Mouse (Mus musculus) CH12.LX (cell line): ENCODE results near the gene Gatad2a. TPM values are rescaled to one million over a fixed set of nuclear protein-coding genes. Genes with fewer than 3 reads are reported as not detected.
A peak's percentile ranks its signal among the peaks of the same experiment; 100 is the strongest.

Experiments
- DNase-seq: peaks from one replicate; pipeline ENCODE4 v3.0.0-alpha.2; 2013; ENCODE audit errors: extremely low read depth
- H3K27ac ChIP-seq: 2 replicates; pipeline ENCODE4 v1.5.1; 2012; ENCODE audit warnings: low read depth, mild to moderate bottlenecking, control low read depth, moderate library complexity; ENCODE audit not compliant: insufficient read depth
- H3K27me3 ChIP-seq: replicated peaks from 2 replicates; pipeline ENCODE3; 2012; ENCODE audit warnings: inconsistent platforms
- H3K36me3 ChIP-seq, 2 experiments: replicated peaks in 1 of 2; 2 replicates each; pipeline versions ENCODE3 to v1.6.1; 2012; ENCODE audit warnings: inconsistent platforms in 1 of 2, low read length in 1 of 2, mild to moderate bottlenecking in 1 of 2, mixed read lengths in 1 of 2, moderate library complexity in 1 of 2; ENCODE audit not compliant: control insufficient read depth in 1 of 2, insufficient read depth in 1 of 2
- H3K4me1 ChIP-seq, 2 experiments: 2 replicates each; pipeline ENCODE4 v1.6.1; 2012; ENCODE audit warnings: inconsistent platforms in 1 of 2, moderate library complexity in 1 of 2; ENCODE audit not compliant: insufficient read depth in 2 of 2, control insufficient read depth in 1 of 2
- H3K4me2 ChIP-seq: 2 replicates; pipeline ENCODE4 v1.6.1; 2012; ENCODE audit warnings: low read depth, mild to moderate bottlenecking, control low read depth; ENCODE audit not compliant: poor library complexity, insufficient read depth, severe bottlenecking
- H3K4me3 ChIP-seq, 3 experiments: fragments of 150-350 bp in 1 of 3; sonication (generic) in 1 of 3; replicated peaks in 1 of 3; 2 replicates each; pipeline versions ENCODE3 to v1.5.1; 2011 to 2012; ENCODE audit warnings: low read depth in 2 of 3, low read length in 2 of 3, mild to moderate bottlenecking in 2 of 3, moderate library complexity in 2 of 3, control low read depth in 1 of 3, improper control_type of control experiment in 1 of 3, inconsistent platforms in 1 of 3, mixed read lengths in 1 of 3; ENCODE audit not compliant: poor library complexity in 1 of 3
- H3K79me2 ChIP-seq: replicated peaks from 2 replicates; pipeline ENCODE4 v1.6.1; 2012; ENCODE audit warnings: mild to moderate bottlenecking, moderate library complexity; ENCODE audit not compliant: control insufficient read depth, poor library complexity, insufficient read depth, severe bottlenecking; ENCODE audit errors: extremely low read depth
- H3K9ac ChIP-seq: 2 replicates; pipeline ENCODE4 v1.6.1; 2012; ENCODE audit warnings: low read depth, mild to moderate bottlenecking, control low read depth, moderate library complexity; ENCODE audit not compliant: insufficient read depth
- H3K9me3 ChIP-seq: replicated peaks from 2 replicates; pipeline ENCODE3; 2012; ENCODE audit warnings: low read length, inconsistent platforms, mixed read lengths
- CHD2 ChIP-seq: IDR thresholded peaks from 2 replicates; pipeline ENCODE4 v1.6.1; 2011; ENCODE audit warnings: low read length, improper control_type of control experiment
- EP300 ChIP-seq: IDR thresholded peaks from 2 replicates; pipeline ENCODE4 v1.6.1; 2011; ENCODE audit warnings: low read length, improper control_type of control experiment
- HCFC1 ChIP-seq: IDR thresholded peaks from 2 replicates; pipeline ENCODE4 v1.6.1; 2012; ENCODE audit warnings: low read depth, mild to moderate bottlenecking, inconsistent platforms, low read length, improper control_type of control experiment
- MEF2A ChIP-seq: IDR thresholded peaks from 2 replicates; pipeline ENCODE4 v1.6.1; 2014; ENCODE audit warnings: low read depth, mild to moderate bottlenecking, inconsistent platforms, low read length, improper control_type of control experiment, borderline replicate concordance
- NELFE ChIP-seq: IDR thresholded peaks from 2 replicates; pipeline ENCODE4 v1.6.1; 2011; ENCODE audit warnings: low read depth, low read length, improper control_type of control experiment
- NRF1 ChIP-seq: IDR thresholded peaks from 2 replicates; pipeline ENCODE4 v1.6.1; 2014; ENCODE audit warnings: low read depth, mild to moderate bottlenecking, inconsistent platforms, low read length, improper control_type of control experiment, moderate library complexity
- POLR2AphosphoS2 ChIP-seq: IDR thresholded peaks from 2 replicates; pipeline ENCODE4 v1.6.1; 2011; ENCODE audit warnings: low read depth, low read length, improper control_type of control experiment
- RAD21 ChIP-seq: IDR thresholded peaks from 2 replicates; pipeline ENCODE4 v1.6.1; 2011; ENCODE audit warnings: low read depth, mild to moderate bottlenecking, low read length, improper control_type of control experiment, moderate library complexity
- TBP ChIP-seq: conservative IDR thresholded peaks from 2 replicates; pipeline ENCODE4 v1.6.1; 2011; ENCODE audit warnings: low read depth, low read length, improper control_type of control experiment
- UBTF ChIP-seq: IDR thresholded peaks from 2 replicates; pipeline ENCODE4 v1.6.1; 2012; ENCODE audit warnings: low read depth, mild to moderate bottlenecking, inconsistent platforms, low read length, improper control_type of control experiment, moderate library complexity
- ZNF384 ChIP-seq: IDR thresholded peaks from 2 replicates; pipeline ENCODE4 v1.6.1; 2012; ENCODE audit warnings: low read depth, low read length, improper control_type of control experiment, inconsistent platforms
- dilution Hi-C: fragments of 300-500 bp; cut with MboI; formaldehyde crosslinking; loops from 2 replicates; pipeline ENCODE4 v1.14.3; 2020; ENCODE audit warnings: low sequenced_read_pairs; ENCODE audit not compliant: extremely low pct_unique_long_range_greater_than_20kb, extremely low pct_ligation_motif_present
- in situ Hi-C: fragments of 300-500 bp; cut with MboI; formaldehyde crosslinking; loops from 3 replicates; pipeline ENCODE4 v1.14.3; 2019; ENCODE audit warnings: low sequenced_read_pairs, low pct_ligation_motif_present, low pct_unique_long_range_greater_than_20kb, mixed read lengths
- polyA plus RNA-seq: library from polyadenylated mRNA; unstranded; fragments of >175 nt; gene quantifications from 2 replicates; pipeline ENCODE4 v1.2.1, GENCODE M21; 2012; ENCODE audit warnings: low read depth; ENCODE audit not compliant: insufficient read length
- total RNA-seq, 2 experiments: library from RNA; depleted of rRNA; stranded (reverse); fragments of 300-350 nt in 1 of 2; fragments of >200 nt in 1 of 2; gene quantifications; 2 replicates each; pipeline ENCODE4 v1.2.3; 2012 to 2014

The Gatad2a gene
- total and polyA plus RNA-seq, 3 experiments, result 35.7 to 95.1 (median 70.8) TPM

DNA sequence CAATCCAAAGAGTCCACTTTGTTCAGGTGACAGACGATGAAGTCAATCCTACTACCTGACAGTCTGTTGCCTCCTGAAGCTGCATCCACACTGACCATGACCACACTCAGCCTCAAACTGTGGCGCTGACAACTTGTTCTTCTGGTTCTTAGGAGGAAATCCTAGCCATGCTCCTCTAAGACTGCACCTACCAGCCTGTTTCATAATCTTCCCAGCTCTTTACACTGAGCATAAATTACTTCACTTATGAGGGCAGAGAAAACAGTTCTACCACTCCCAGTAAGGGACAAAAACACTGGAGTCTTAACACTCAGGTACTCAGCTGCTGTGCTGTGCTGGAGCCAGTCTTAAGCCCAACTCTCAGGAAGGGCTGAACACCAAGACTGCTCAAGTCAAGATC lies 25.3 kb downstream of the Gatad2a start:
- Histone ChIP-seq H3K9ac (no peak overlapping the region), H3K27me3 (no peaks in the 10 kb centered on the region), H3K36me3 (peaks cover 5 to 57% of the 10 kb centered on the region in 2 experiments), H3K27ac (no peak overlapping the region), H3K4me3 (peak overlapping the region in 1 of 3 experiments; percentile 6), H3K9me3 (no peaks in the 10 kb centered on the region), H3K4me1 (peaks cover 18 to 64% of the 10 kb centered on the region in 2 experiments), H3K4me2 (no peak overlapping the region), H3K79me2 (peaks cover 77% of the 10 kb centered on the region)
- no peak for DNase-seq
- no peak for TF ChIP-seq UBTF
- TF ChIP-seq NRF1, result no peak
- TF ChIP-seq ZNF384, result no peak
- TF ChIP-seq TBP, result no peak
- TF ChIP-seq NELFE, result no peak
- in situ Hi-C loops (no loop called here), dilution Hi-C loops (no loop called here)

DNA sequence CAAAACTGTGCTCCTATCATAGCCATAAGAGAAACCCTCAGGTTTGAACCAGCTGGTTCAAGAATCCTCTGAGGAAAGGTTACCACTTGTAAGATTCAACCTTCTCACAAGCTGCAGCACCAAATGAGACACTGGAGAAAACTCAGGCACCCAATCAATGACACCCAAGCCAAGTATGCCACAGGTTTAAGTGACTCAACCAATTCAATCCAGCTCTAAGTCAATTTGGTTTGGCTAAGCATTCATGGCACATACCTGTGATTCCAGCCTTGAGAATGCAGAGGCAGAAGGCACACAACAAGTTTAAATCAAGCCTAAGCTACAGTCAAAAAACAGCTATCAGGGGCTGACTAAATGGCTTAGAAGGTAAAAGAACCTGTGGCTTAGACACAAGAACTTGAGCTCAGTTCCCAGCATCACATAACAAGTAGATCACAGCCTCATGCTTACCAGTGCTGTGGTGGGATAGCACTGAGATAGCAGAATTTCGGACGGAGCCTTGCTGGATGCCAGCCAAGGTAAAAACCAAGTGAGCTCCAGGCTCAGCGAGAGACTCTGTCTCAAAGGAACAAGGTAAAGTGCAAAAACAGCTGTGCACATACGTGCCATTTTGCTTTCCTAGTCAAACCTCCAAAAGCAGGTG lies 28.8 kb downstream of the Gatad2a start:
- dilution Hi-C loops, result no loop called here
- TF ChIP-seq POLR2AphosphoS2, result no peak
- TF ChIP-seq, all 38 proteins: peak for 0
- no peak overlapping the region for H3K4me3 ChIP-seq
- peaks cover 9 to 51% of the 10 kb centered on the region in 2 experiments for H3K4me1 ChIP-seq
- H3K36me3 ChIP-seq, result peaks cover 6 to 81% of the 10 kb centered on the region in 2 experiments
- no peak overlapping the region for H3K9ac ChIP-seq
- H3K79me2 ChIP-seq, result peaks cover 83% of the 10 kb centered on the region
- H3K9me3 ChIP-seq, result no peaks in the 10 kb centered on the region
- in situ Hi-C loops, result loop anchor here (5.0 kb wide), 1 partner anchor 35 kb away; no protein-coding TSS in a partner anchor
- no peak overlapping the region for H3K27ac ChIP-seq
- DNase-seq, result no peak
- no peaks in the 10 kb centered on the region for H3K27me3 ChIP-seq
- H3K4me2 ChIP-seq, result no peak overlapping the region

DNA sequence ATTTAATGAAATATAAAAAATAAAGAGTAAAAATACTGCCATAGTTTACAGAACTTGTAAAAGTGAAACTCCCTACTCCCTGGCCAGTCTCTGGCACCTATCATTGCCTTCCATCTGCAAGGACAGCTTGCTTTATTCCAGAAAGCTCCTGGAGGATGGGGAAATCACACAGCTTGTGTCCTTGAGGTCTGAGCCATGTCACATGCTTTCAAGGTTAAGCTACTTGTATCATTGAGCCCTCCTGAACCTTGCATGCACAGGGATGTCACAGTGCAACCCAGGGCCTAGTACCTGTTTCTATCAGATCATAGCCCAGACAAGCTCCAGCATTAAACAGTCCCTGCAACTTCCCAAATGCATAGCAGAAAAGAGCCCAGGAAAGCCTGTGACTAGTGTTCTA lies 36.9 kb downstream of the Gatad2a start:
- Histone ChIP-seq H3K4me1 (peaks cover 16 to 46% of the 10 kb centered on the region in 2 experiments; a peak in 3 of 4 replicates), H3K27ac (no peak overlapping the region), H3K4me2 (no peak overlapping the region), H3K79me2 (peaks cover 67% of the 10 kb centered on the region), H3K9me3 (no peaks in the 10 kb centered on the region), H3K27me3 (no peaks in the 10 kb centered on the region), H3K9ac (no peak overlapping the region), H3K4me3 (no peak overlapping the region), H3K36me3 (peaks cover 0 to 79% of the 10 kb centered on the region in 2 experiments)
- in situ Hi-C loops (no loop called here), dilution Hi-C loops (no loop called here)
- DNase-seq, result no peak
- no peak for TF ChIP-seq RAD21
- no peak for TF ChIP-seq EP300
- no peak for TF ChIP-seq HCFC1
- TF ChIP-seq CHD2, result no peak
- TF ChIP-seq MEF2A, result no peak
